Mouse (Mus musculus) stomach, postnatal 0 days (tissue): ENCODE results near the gene Rtkn2. TPM values are rescaled to one million over a fixed set of nuclear protein-coding genes. Genes with fewer than 3 reads are reported as not detected.
A peak's percentile ranks its signal among the peaks of the same experiment; 100 is the strongest.

Experiments
- ATAC-seq: fragments of 200-750 bp; cut with Nextera tagmentation; 2 replicates; pipeline ENCODE4 v1.8.0; 2017; ENCODE audit not compliant: low FRiP score, low TSS enrichment
- DNase-seq: peaks from one replicate; pipeline ENCODE4 v3.0.0-alpha.2; 2016; ENCODE audit warnings: low spot score
- H3K27ac ChIP-seq: fragments of 300-500 bp; sonication (generic); replicated peaks from 2 replicates; pipeline ENCODE4 v1.5.1; 2014; ENCODE audit warnings: mild to moderate bottlenecking, control low read depth
- H3K27me3 ChIP-seq: fragments of 300-500 bp; sonication (generic); 2 replicates; pipeline ENCODE4 v1.6.1; 2014; ENCODE audit warnings: low read length; ENCODE audit not compliant: control insufficient read depth, insufficient read depth
- H3K36me3 ChIP-seq: fragments of 300-500 bp; sonication (generic); 2 replicates; pipeline ENCODE4 v1.6.1; 2014; ENCODE audit warnings: low read length, mixed read lengths; ENCODE audit not compliant: control insufficient read depth, insufficient read depth
- H3K4me1 ChIP-seq: fragments of 300-500 bp; sonication (generic); replicated peaks from 2 replicates; pipeline ENCODE4 v1.6.1; 2014; ENCODE audit warnings: antibody characterized with exemption; ENCODE audit not compliant: control insufficient read depth, insufficient read depth
- H3K4me2 ChIP-seq: fragments of 300-500 bp; sonication (generic); replicated peaks from 2 replicates; pipeline ENCODE4 v1.6.1; 2014; ENCODE audit warnings: low read depth, mild to moderate bottlenecking, control low read depth, moderate library complexity
- H3K4me3 ChIP-seq: fragments of 300-500 bp; sonication (generic); 2 replicates; pipeline ENCODE4 v1.5.1; 2014; ENCODE audit warnings: low read depth, low read length, control low read depth
- H3K9ac ChIP-seq: fragments of 300-500 bp; sonication (generic); 2 replicates; pipeline ENCODE4 v1.6.1; 2014; ENCODE audit warnings: mild to moderate bottlenecking, low read length, control low read depth, mixed read lengths
- H3K9me3 ChIP-seq: fragments of 300-500 bp; sonication (generic); 2 replicates; pipeline ENCODE4 v1.6.1; 2016; ENCODE audit warnings: low read length; ENCODE audit not compliant: control insufficient read depth
- CTCF ChIP-seq: IDR thresholded peaks from 2 replicates; pipeline ENCODE4 v1.5.1; 2016; ENCODE audit warnings: antibody characterized with exemption, low read depth, mild to moderate bottlenecking, moderate library complexity
- EP300 ChIP-seq: optimal IDR thresholded peaks from 2 replicates; pipeline ENCODE3; 2016; ENCODE audit warnings: antibody characterized with exemption
- WGBS: fragments of 180-500 bp; shearing (Covaris S2); extraction: QIAGEN DNeasy Blood & Tissue Kit; methylation state at CpG from one replicate; pipeline ENCODE4 v1.1.7; 2014; 5-methylcytosine and 5-hydroxymethylcytosine counted together
- polyA plus RNA-seq: library from polyadenylated mRNA; unstranded; fragments of >200 nt; fragmentation: Nextera tagmentation; extraction: Ambion mirVana; gene quantifications from 2 replicates; pipeline ENCODE4 v1.2.1, GENCODE M21; 2015

Gene Rtkn2
- polyA plus RNA-seq, 1 experiment from 2014 or later = 1.8 TPM

- no peaks in the 10 kb centered on the region for H3K9me3 ChIP-seq
- H3K9ac ChIP-seq = no peak overlapping the region
- WGBS = 89% methylated on average over 13 of the region's 13 CpGs
- no peak overlapping the region for H3K4me3 ChIP-seq
- no peaks in the 10 kb centered on the region for H3K36me3 ChIP-seq
- TF ChIP-seq EP300 = no peak
- peak; percentile 17 for TF ChIP-seq CTCF
- ATAC-seq = no peak
- no peak overlapping the region for H3K27ac ChIP-seq
- DNase-seq = no peak
- H3K4me2 ChIP-seq = no peak overlapping the region
- no peaks in the 10 kb centered on the region for H3K27me3 ChIP-seq
- no peaks in the 10 kb centered on the region for H3K4me1 ChIP-seq
These were observed 71.5 kb downstream of the Rtkn2 start for GRCm38 (mm10) chr10:68050882-68051281.

DNA sequence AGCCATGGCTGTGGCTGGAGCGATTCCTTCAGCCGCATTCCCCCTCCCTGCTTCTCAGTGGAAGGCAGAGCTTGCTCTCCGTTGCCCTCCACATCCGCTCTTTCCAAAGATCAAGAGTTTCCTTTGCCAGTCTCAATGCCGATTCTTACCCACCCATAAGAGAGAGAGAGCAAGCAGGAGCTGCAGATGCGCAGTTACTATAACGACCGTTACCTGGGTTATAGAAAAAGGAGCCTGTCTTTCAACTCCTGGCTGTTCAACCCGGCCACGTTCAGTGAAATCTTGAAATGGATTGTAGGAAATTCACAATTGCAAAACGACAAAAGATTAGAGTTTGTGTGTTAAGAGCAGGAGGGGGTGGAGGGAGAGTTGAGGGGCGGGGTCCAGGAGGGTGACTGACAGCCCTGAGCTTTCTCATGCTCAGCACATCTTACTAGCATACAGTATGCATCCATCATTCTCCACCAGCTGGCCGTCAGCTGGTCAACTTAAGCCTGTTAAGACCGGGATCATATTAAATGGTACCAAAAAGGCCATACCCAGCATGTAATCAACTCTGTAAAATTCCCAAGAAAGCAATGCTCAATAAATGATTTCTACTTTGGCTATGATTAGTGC lies 72.1 kb downstream of the Rtkn2 start:
- H3K4me1 ChIP-seq = no peaks in the 10 kb centered on the region
- H3K9ac ChIP-seq = no peak overlapping the region
- H3K9me3 ChIP-seq = no peaks in the 10 kb centered on the region
- no peak overlapping the region for H3K4me3 ChIP-seq
- no peak overlapping the region for H3K27ac ChIP-seq
- TF ChIP-seq EP300 = no peak
- 86% methylated on average over 14 of the region's 14 CpGs for WGBS
- ATAC-seq = no peak
- DNase-seq = no peak
- H3K4me2 ChIP-seq = no peak overlapping the region
- H3K27me3 ChIP-seq = no peaks in the 10 kb centered on the region
- H3K36me3 ChIP-seq = no peaks in the 10 kb centered on the region

GRCm38 (mm10) chr10:68052307-68052706 lies 72.9 kb downstream of the Rtkn2 start:
- ATAC-seq = no peak
- Histone ChIP-seq H3K9ac (no peak overlapping the region), H3K36me3 (no peaks in the 10 kb centered on the region), H3K9me3 (no peaks in the 10 kb centered on the region), H3K27ac (no peak overlapping the region), H3K4me2 (no peak overlapping the region), H3K4me1 (no peaks in the 10 kb centered on the region), H3K4me3 (no peak overlapping the region), H3K27me3 (no peaks in the 10 kb centered on the region)
- DNase-seq = no peak
- no peak for TF ChIP-seq EP300
- peak; percentile 20; the same call in 1 of the 2 replicates for TF ChIP-seq CTCF
- 89% methylated on average over 8 of the region's 8 CpGs for WGBS

- no peak for ATAC-seq
- WGBS = 84% methylated on average over 5 of the region's 5 CpGs
- no peak for TF ChIP-seq EP300
- no peak for TF ChIP-seq CTCF
These were observed 74.8 kb downstream of the Rtkn2 start for GRCm38 (mm10) chr10:68054131-68054530.

DNA sequence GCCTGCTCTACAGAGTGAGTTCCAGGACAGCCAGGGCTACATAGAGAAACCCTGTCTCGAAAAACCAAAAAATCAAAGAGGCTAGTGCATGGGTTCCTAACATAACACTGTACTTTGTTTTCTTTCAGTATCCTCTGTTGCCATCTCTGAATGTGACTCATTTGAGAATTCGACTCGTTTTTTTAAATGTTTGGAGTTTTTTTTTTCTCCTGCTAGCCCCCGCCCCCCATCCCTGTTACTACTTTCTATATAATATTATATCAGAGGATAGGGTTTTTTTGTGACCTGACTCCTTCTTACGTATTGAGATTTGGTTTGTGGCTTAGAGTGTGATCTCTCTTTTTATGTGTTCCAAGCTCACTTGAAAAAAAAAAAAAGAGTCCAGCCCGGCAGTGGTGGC lies 75.3 kb downstream of the Rtkn2 start:
- Histone ChIP-seq H3K27me3 (no peaks in the 10 kb centered on the region), H3K4me3 (no peak overlapping the region), H3K9me3 (no peaks in the 10 kb centered on the region), H3K27ac (no peak overlapping the region), H3K4me2 (no peak overlapping the region), H3K9ac (no peak overlapping the region), H3K4me1 (no peaks in the 10 kb centered on the region), H3K36me3 (no peaks in the 10 kb centered on the region)
- TF ChIP-seq EP300 (no peak), CTCF (no peak)
- 73% methylated on average over 6 of the region's 6 CpGs for WGBS
- ATAC-seq (no peak), DNase-seq (no peak)

More at GRCm38 (mm10) chr10:68054131-68054530, 74.8 kb downstream of the Rtkn2 start:
- Histone ChIP-seq H3K4me2 (no peak overlapping the region), H3K27me3 (no peaks in the 10 kb centered on the region), H3K4me1 (no peaks in the 10 kb centered on the region), H3K36me3 (no peaks in the 10 kb centered on the region), H3K27ac (no peak overlapping the region), H3K9me3 (no peaks in the 10 kb centered on the region), H3K4me3 (no peak overlapping the region), H3K9ac (no peak overlapping the region)
- DNase-seq = no peak

GRCm38 (mm10) chr10:68057841-68058240 lies 78.5 kb downstream of the Rtkn2 start:
- Histone ChIP-seq H3K4me2 (no peak overlapping the region), H3K4me3 (no peak overlapping the region), H3K4me1 (peaks cover 3% of the 10 kb centered on the region; the same call in 1 of the 2 replicates), H3K9me3 (no peaks in the 10 kb centered on the region), H3K27me3 (no peaks in the 10 kb centered on the region), H3K36me3 (no peaks in the 10 kb centered on the region), H3K9ac (no peak overlapping the region), H3K27ac (no peak overlapping the region; the same call in 1 of the 2 replicates)
- peak; percentile 82 for ATAC-seq
- peak; percentile 19 for DNase-seq
- TF ChIP-seq EP300 (no peak), CTCF (no peak)
- 60% methylated on average over 3 of the region's 3 CpGs for WGBS
